Mouse (Mus musculus) bone marrow, adult 2 months (tissue): Measurements from ENCODE around the gene Nop58. TPM values are rescaled to one million over a fixed set of nuclear protein-coding genes. Genes with fewer than 3 reads are reported as not detected.

Source experiments
- H3K27ac ChIP-seq: fragments of 200-500 bp; 2 replicates; pipeline ENCODE4 v1.5.1; 2012; ENCODE audit warnings: low read depth, mild to moderate bottlenecking, control low read depth, inconsistent platforms, low read length; ENCODE audit not compliant: control insufficient read depth, poor library complexity, insufficient read depth
- H3K4me1 ChIP-seq: fragments of 200-500 bp; 2 replicates; pipeline ENCODE4 v1.6.1; 2011; ENCODE audit warnings: low read length; ENCODE audit not compliant: control insufficient read depth, insufficient read depth
- H3K4me3 ChIP-seq: fragments of 200-500 bp; replicated peaks from 2 replicates; pipeline ENCODE3; 2011; ENCODE audit warnings: mild to moderate bottlenecking, low read depth, low read length, control low read depth; ENCODE audit not compliant: control insufficient read depth
- CTCF ChIP-seq: fragments of 200-500 bp; IDR thresholded peaks from 2 replicates; pipeline ENCODE4 v1.5.1; 2011; ENCODE audit warnings: low read length, control low read depth; ENCODE audit not compliant: control insufficient read depth, insufficient read depth
- POLR2A ChIP-seq: fragments of 200-500 bp; IDR thresholded peaks from 2 replicates; pipeline ENCODE4 v1.6.1; 2011; ENCODE audit warnings: low read depth, mild to moderate bottlenecking, control low read depth, low read length, borderline replicate concordance; ENCODE audit not compliant: control insufficient read depth
- WGBS: fragments of 180-500 bp; shearing (Covaris S2); methylation state at CpG from one replicate; pipeline ENCODE4 v1.1.7; 2018; 5-methylcytosine and 5-hydroxymethylcytosine counted together
- polyA plus RNA-seq: library from polyadenylated mRNA; stranded (reverse); fragments of >200 nt; gene quantifications from 2 replicates; pipeline ENCODE4 v1.2.4, GENCODE M21; 2011; ENCODE audit warnings: low replicate concordance; ENCODE audit not compliant: missing spikeins, insufficient read depth, insufficient read length

Gene Nop58
- polyA plus RNA-seq, 1 experiment = 150 TPM

DNA sequence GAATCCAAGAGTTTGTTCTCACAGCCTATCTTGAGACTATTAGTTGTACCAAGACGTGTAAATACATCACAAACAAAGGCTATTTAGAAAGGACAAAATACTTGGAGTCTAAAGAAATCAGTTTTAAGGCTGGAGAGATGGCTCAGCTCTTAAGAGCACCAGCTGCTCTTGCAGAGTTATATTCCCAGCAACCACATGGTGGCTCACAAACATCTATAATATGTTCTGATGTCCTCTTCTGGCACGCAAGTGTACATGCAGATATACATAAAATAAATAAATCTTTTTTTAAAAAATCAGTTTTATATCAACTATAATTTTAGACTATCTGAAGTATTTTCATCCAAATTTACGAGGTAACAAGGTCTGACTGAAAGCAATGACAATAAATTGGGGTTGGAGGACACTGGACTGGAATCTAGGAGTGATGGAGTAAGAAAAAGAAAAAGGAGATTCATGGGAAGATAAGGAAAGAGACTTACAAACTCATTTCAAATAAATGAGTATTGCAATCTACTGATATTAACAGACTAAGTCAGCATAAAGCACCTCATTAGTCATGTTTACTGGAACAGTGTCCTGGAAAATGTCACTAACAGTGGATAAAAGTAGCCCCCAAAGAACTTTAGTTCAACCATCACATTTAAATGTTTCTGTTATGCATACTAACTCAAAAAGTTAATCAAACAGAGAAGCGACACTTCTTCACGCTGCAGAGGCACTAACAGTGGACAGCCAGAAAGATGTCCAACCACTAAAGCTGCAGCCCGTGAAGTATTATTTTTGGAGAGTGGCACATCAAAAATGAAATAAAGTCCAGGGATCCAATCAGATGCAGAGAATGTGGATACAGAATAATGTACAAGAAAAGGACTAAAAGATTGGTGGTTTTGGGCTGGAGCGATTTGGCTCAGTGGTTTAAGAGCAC lies 28.3 kb upstream of the Nop58 start:
- TF ChIP-seq CTCF (no peak), POLR2A (no peak)
- no peaks in the 10 kb centered on the region for H3K4me1 ChIP-seq
- no peak overlapping the region for H3K27ac ChIP-seq
- no peak overlapping the region for H3K4me3 ChIP-seq
- 84% methylated on average over 7 of the region's 7 CpGs for WGBS

DNA sequence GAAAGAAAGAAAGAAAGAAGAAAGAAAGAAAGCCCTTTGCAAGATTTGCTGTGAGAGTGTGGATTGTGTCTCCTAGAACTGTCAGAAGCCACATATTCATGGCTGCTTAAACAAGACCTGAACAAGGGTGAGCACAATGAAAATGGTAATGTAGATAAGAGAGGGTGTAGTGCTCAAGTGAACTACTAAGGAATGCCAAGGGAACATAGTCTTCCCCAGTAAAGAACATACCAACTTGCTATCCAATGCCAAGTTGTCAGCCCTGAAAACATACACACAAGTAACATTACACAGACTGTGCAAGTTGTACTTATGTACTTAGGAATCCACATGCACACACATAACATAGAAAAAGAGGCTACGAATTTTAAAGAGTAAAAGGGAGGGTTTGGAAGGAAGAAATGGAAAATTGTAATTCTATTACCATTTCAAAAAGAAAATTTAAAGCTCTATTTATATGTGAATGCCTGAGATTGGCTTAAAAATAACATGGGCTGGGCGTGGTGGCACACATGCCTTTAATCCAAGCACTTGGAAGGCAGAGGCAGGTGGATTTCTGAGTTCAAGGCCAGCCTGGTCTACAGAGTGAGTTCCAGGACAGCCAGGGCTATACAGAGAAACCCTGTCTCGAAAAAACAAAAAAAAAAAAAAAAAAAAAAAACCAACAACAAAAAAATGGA lies 21.2 kb upstream of the Nop58 start:
- no peak for TF ChIP-seq CTCF
- TF ChIP-seq POLR2A = no peak
- WGBS = 68% methylated on average over 3 of the region's 3 CpGs
- Histone ChIP-seq H3K4me3 (no peak overlapping the region), H3K27ac (no peak overlapping the region), H3K4me1 (no peaks in the 10 kb centered on the region; the same call in 1 of the 2 replicates)

DNA sequence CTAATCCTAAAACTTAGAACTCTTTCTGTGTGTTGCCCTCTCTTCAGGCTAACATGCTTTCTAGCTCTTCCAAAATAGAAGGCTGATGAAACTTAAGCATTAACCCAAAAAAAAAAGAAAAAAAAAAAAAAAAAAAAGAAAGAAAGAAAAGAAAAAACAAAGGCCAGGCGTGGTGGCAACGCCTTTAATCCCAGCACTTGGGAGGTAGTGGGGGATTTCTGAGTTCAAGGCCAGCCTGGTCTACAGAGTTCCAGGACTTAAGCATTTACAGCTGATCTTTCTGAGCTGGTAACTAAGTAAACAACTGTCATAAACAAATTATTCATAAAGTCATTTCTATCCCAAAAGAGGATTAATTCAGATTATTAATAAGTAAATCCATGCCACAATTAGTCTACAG lies 15.9 kb upstream of the Nop58 start:
- WGBS = 68% methylated on average over 2 of the region's 2 CpGs
- H3K4me1 ChIP-seq = no peaks in the 10 kb centered on the region; the same call in 1 of the 2 replicates

DNA sequence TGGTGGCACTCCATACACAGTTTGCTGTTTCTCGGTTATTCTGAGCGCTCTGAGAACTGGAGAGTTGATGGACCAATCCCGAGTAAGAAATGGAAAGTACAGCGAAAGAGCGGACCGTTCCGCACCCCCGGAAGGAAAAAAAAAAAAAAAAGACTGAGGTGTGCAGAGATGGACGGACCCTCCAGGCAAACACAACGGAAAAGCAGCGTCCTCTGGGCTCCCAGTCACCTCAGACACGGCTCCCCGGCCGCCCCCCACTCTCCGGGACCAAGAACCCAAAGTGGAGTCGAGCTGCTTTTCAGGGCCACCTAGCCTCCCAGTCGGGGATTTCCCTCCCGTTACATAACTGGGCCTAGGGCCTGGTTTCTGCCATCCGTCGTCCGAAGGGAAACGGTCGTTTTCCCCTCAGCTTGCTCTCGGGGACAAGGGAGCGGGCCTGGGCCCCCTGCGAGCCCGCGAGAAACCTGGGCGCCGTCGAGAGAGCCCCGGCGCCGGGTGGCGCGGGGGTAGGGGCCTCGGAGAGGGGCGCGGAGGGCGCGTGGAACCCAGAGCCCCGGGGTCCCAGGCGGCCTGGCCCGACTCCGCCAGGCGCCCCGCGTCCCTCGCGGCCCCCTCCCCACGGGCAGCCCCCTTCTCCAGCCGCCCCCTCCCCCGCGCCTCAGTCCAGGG lies 14.7 kb upstream of the Nop58 start:
- TF ChIP-seq POLR2A = no peak
- TF ChIP-seq CTCF = no peak
- WGBS = under 1% methylated on average over 53 of the region's 54 CpGs
- peak overlapping the region; percentile 72 for H3K27ac ChIP-seq
- H3K4me1 ChIP-seq = no peaks in the 10 kb centered on the region; the same call in 1 of the 2 replicates
- peak overlapping the region; percentile 93 for H3K4me3 ChIP-seq

More for the DNA sequence above, 15.9 kb upstream of the Nop58 start:
- Histone ChIP-seq H3K4me3 (no peak overlapping the region), H3K27ac (no peak overlapping the region)
- TF ChIP-seq CTCF = no peak
- no peak for TF ChIP-seq POLR2A

DNA sequence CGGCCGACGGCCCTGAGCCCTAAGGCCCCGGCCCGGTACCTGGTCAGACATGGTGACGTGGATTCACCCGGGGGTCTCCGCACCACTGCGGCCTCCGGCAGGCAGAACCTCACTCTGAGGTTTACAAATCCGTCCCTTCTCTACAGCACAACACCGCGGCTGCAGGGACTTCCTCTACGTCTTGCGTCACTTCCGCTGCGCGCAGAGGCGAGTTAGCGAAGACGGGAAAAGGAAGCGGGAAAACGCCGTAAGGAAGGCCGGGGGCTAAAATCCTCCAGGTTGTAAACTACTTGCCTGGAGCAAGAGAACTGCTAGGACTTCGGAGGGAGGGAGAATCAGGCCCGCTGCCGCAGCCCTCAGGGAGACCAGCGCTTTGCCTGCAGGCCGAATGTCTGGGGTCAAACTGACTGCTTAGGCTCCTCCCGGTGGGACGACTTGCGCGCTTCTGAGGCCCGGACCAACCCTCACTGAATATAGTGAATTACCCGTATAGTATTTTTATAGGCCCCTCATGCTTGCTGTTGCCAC lies 14.1 kb upstream of the Nop58 start, which contains the start of gene Sumo1:
Gene Sumo1, minus strand, starts transcription at position 194 of the 528 bp plus-strand sequence.
- H3K4me3 ChIP-seq = peak within 1 kb of the TSS; percentile 93
- peak within 1 kb of the TSS; percentile 72 for H3K27ac ChIP-seq
- no peaks in the 10 kb centered on the region; the same call in 1 of the 2 replicates for H3K4me1 ChIP-seq
- WGBS = under 1% methylated on average over 36 of the region's 36 CpGs
- TF ChIP-seq POLR2A (peak; percentile 91; the same call in 1 of the 2 replicates), CTCF (no peak)

DNA sequence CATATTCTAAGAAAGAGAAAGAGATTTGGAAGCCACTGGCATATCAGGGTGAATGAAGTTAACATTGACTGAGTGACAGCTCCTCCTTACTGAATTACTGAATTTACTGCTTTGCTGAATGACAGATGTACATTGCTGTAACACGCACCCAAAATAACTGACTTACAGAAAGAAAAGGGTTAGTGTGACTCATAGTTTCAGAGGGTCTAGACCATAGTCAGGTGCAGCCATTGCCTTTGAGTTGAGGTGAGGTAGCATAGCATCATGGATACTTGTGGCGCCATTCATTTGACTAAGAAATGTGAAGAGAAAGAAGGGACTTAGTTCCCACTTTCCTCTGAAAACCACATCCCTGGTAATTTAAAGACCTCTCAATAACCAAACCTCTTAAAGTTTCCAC lies 11.1 kb upstream of the Nop58 start:
- Histone ChIP-seq H3K4me3 (no peak overlapping the region), H3K4me1 (no peaks in the 10 kb centered on the region), H3K27ac (no peak overlapping the region)
- no peak for TF ChIP-seq CTCF
- TF ChIP-seq POLR2A = no peak
- 91% methylated on average over 2 of the region's 2 CpGs for WGBS

DNA sequence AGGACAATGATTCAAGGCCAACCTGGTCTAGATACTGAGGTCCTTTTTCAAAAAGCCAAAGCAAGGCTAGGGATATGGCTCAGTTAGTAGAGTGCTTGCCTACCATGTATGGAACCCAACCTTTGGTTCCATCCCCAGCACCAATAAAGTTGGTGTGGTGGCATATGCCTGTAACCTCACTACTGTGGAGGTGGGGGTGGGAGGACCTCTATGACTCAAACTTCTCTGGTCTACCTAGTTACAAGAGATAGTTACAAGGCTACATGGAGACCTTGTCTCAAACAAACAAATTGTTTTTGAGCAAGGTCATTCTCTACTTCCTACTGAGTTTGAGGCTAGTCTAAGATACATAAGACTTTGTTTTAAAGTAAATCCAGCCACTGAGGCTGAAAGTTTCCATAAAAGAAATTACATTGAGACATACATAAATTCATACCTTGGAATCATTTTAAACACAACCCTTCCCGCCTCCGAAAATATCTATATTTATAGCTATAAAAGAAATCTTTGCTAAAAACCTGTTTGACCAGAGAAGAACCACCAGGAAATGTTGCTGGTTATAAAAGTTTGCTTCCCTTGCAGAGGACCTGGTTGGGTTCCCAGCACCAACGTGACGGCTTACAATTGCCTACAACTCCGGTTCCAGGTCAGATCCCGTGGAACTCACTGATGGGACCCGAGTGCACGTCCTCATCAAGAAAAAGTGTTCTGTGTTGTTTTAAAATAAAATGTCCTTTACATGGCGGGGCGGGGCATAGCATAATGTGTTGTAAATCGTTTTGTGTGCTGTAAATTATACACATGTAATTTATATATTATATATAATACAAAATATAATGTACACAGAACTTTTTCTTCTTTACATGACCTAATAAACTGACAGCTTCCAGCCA lies 599 bp upstream of the Nop58 start:
- TF ChIP-seq POLR2A (no peak), CTCF (no peak)
- peak overlapping the region; percentile 5; the same call in 1 of the 2 replicates for H3K27ac ChIP-seq
- WGBS = 10% methylated on average over 11 of the region's 11 CpGs
- no peaks in the 10 kb centered on the region; the same call in 1 of the 2 replicates for H3K4me1 ChIP-seq
- H3K4me3 ChIP-seq = peak overlapping the region; percentile 61
